Mouse (Mus musculus) embryonic facial prominence, embryonic 14.5 days (tissue): ENCODE data around the gene Kcnn3. TPM values are rescaled to one million over a fixed set of nuclear protein-coding genes. Genes with fewer than 3 reads are reported as not detected.

ENCODE experiments used
- ATAC-seq: fragments of 200-750 bp; cut with Nextera tagmentation; 2 replicates; pipeline ENCODE4 v1.8.0; 2017; ENCODE audit warnings: low read depth, moderate number of reproducible peaks, moderate TSS enrichment
- DNase-seq: peaks from one replicate; pipeline ENCODE4 v3.0.0-alpha.2; 2015; ENCODE audit warnings: low spot score
- H3K27ac ChIP-seq: fragments of 300-500 bp; sonication (generic); replicated peaks from 2 replicates; pipeline ENCODE4 v1.5.1; 2014; ENCODE audit warnings: low read depth, mild to moderate bottlenecking, low read length, moderate library complexity
- H3K27me3 ChIP-seq: fragments of 300-500 bp; sonication (generic); replicated peaks from 2 replicates; pipeline ENCODE4 v1.6.1; 2014; ENCODE audit warnings: low read length; ENCODE audit not compliant: control insufficient read depth, insufficient read depth
- H3K36me3 ChIP-seq: fragments of 300-500 bp; sonication (generic); 2 replicates; pipeline ENCODE4 v1.6.1; 2014; ENCODE audit warnings: low read length, mixed read lengths; ENCODE audit not compliant: control insufficient read depth, insufficient read depth
- H3K4me1 ChIP-seq: fragments of 300-500 bp; sonication (generic); 2 replicates; pipeline ENCODE4 v1.6.1; 2014; ENCODE audit warnings: antibody characterized with exemption, low read length; ENCODE audit not compliant: control insufficient read depth, insufficient read depth
- H3K4me2 ChIP-seq: fragments of 300-500 bp; sonication (generic); 2 replicates; pipeline ENCODE4 v1.6.1; 2014; ENCODE audit warnings: low read depth, mild to moderate bottlenecking, low read length, moderate library complexity, mixed read lengths
- H3K4me3 ChIP-seq: fragments of 300-500 bp; sonication (generic); 2 replicates; pipeline ENCODE4 v1.5.1; 2014; ENCODE audit warnings: low read depth, mild to moderate bottlenecking, low read length
- H3K9ac ChIP-seq: fragments of 300-500 bp; sonication (generic); 2 replicates; pipeline ENCODE4 v1.6.1; 2014; ENCODE audit warnings: low read depth, mild to moderate bottlenecking, low read length, moderate library complexity, mixed read lengths
- H3K9me3 ChIP-seq: fragments of 300-500 bp; sonication (generic); 2 replicates; pipeline ENCODE4 v1.6.1; 2016; ENCODE audit warnings: low read length; ENCODE audit not compliant: control insufficient read depth
- WGBS: fragments of 180-500 bp; shearing (Covaris S2); extraction: QIAGEN DNeasy Blood & Tissue Kit; methylation state at CpG from one replicate; pipeline ENCODE4 v1.1.7; 2014; 5-methylcytosine and 5-hydroxymethylcytosine counted together
- polyA plus RNA-seq: library from polyadenylated mRNA; unstranded; fragments of >200 nt; fragmentation: Nextera tagmentation; extraction: Ambion mirVana; gene quantifications from 2 replicates; pipeline ENCODE4 v1.2.1, GENCODE M21; 2014

Gene Kcnn3
- polyA plus RNA-seq, 1 experiment from 2014 or later, result 3.7 TPM

GRCm38 (mm10) chr3:89508041-89508440, 11.9 kb upstream of the Kcnn3 start:
- H3K9me3 ChIP-seq, result no peaks in the 10 kb centered on the region
- DNase-seq, result peak; percentile 70
- peaks cover 11% of the 10 kb centered on the region; the same call in 1 of the 2 replicates for H3K4me1 ChIP-seq
- H3K27me3 ChIP-seq, result 0 out of 2 replicates have a peak, but pooled peaks cover 3% of the 10 kb centered on the region
- H3K4me3 ChIP-seq, result no peak overlapping the region
- WGBS, result 16% methylated on average over 9 of the region's 9 CpGs
- H3K27ac ChIP-seq, result no peak overlapping the region
- ATAC-seq, result no peak; the same call in 1 of the 2 replicates
- H3K36me3 ChIP-seq, result no peaks in the 10 kb centered on the region
- peak overlapping the region; percentile 2 for H3K9ac ChIP-seq
- peak overlapping the region; percentile 31 for H3K4me2 ChIP-seq

- Histone ChIP-seq H3K9me3 (no peaks in the 10 kb centered on the region), H3K36me3 (no peaks in the 10 kb centered on the region), H3K4me1 (peaks cover 11% of the 10 kb centered on the region; the same call in 1 of the 2 replicates), H3K4me2 (no peak overlapping the region), H3K9ac (no peak overlapping the region), H3K4me3 (0 out of 2 replicates have a peak overlapping the region, but pooled peaks have one; percentile 13), H3K27me3 (0 out of 2 replicates have a peak, but pooled peaks cover 3% of the 10 kb centered on the region), H3K27ac (no peak overlapping the region)
- 22% methylated on average over 4 of the region's 4 CpGs for WGBS
- ATAC-seq (peak; percentile 56; the same call in 1 of the 2 replicates), DNase-seq (no peak)
Observed at GRCm38 (mm10) chr3:89510979-89511378, 9.0 kb upstream of the Kcnn3 start.

- Histone ChIP-seq H3K27ac (no peak overlapping the region), H3K36me3 (no peaks in the 10 kb centered on the region), H3K4me3 (0 out of 2 replicates have a peak overlapping the region, but pooled peaks have one; percentile 13), H3K4me1 (peaks cover 11% of the 10 kb centered on the region; the same call in 1 of the 2 replicates), H3K9ac (no peak overlapping the region), H3K4me2 (no peak overlapping the region), H3K9me3 (peaks cover 3% of the 10 kb centered on the region), H3K27me3 (0 out of 2 replicates have a peak, but pooled peaks cover 3% of the 10 kb centered on the region)
- DNase-seq (no peak), ATAC-seq (peak; percentile 38)
- 24% methylated on average over 15 of the region's 15 CpGs for WGBS
Observed at GRCm38 (mm10) chr3:89511400-89511799, 8.6 kb upstream of the Kcnn3 start.

- Histone ChIP-seq H3K27me3 (0 out of 2 replicates have a peak, but pooled peaks cover 3% of the 10 kb centered on the region), H3K4me2 (no peak overlapping the region), H3K9ac (no peak overlapping the region), H3K9me3 (peaks cover 11% of the 10 kb centered on the region), H3K27ac (no peak overlapping the region), H3K4me1 (peaks cover 11% of the 10 kb centered on the region; the same call in 1 of the 2 replicates), H3K4me3 (no peak overlapping the region), H3K36me3 (no peaks in the 10 kb centered on the region)
- DNase-seq (no peak), ATAC-seq (no peak)
- 97% methylated on average over 2 of the region's 2 CpGs for WGBS
Observed at GRCm38 (mm10) chr3:89512225-89512624, 7.7 kb upstream of the Kcnn3 start.

- Histone ChIP-seq H3K36me3 (no peaks in the 10 kb centered on the region), H3K4me2 (no peak overlapping the region), H3K27me3 (0 out of 2 replicates have a peak, but pooled peaks cover 3% of the 10 kb centered on the region), H3K4me3 (no peak overlapping the region), H3K9me3 (peaks cover 12% of the 10 kb centered on the region), H3K9ac (no peak overlapping the region), H3K27ac (no peak overlapping the region), H3K4me1 (peaks cover 9% of the 10 kb centered on the region)
- 72% methylated on average over 11 of the region's 11 CpGs for WGBS
- DNase-seq (no peak), ATAC-seq (no peak)
Observed at GRCm38 (mm10) chr3:89515444-89515843, 4.5 kb upstream of the Kcnn3 start.

- DNase-seq (no peak), ATAC-seq (no peak)
- Histone ChIP-seq H3K9me3 (peaks cover 12% of the 10 kb centered on the region), H3K4me1 (peaks cover 16% of the 10 kb centered on the region), H3K4me2 (no peak overlapping the region), H3K4me3 (no peak overlapping the region), H3K36me3 (no peaks in the 10 kb centered on the region), H3K27me3 (peaks cover 4% of the 10 kb centered on the region; the same call in 1 of the 2 replicates), H3K27ac (no peak overlapping the region), H3K9ac (no peak overlapping the region)
- 91% methylated on average over 5 of the region's 5 CpGs for WGBS
Observed at GRCm38 (mm10) chr3:89516321-89516720, 3.6 kb upstream of the Kcnn3 start.

- H3K27ac ChIP-seq, result no peak overlapping the region
Observed at GRCm38 (mm10) chr3:89520618-89521502, 896 bp downstream of the Kcnn3 start.

GRCm38 (mm10) chr3:89521503-89521854, 1.5 kb downstream of the Kcnn3 start:
- peak overlapping the region; percentile 64 for H3K9ac ChIP-seq
- WGBS, result 5% methylated on average over 7 of the region's 7 CpGs
- peak overlapping the region; percentile 45 for H3K4me3 ChIP-seq
- ATAC-seq (no peak), DNase-seq (no peak)
- H3K4me2 ChIP-seq, result peak overlapping the region; percentile 97
- H3K36me3 ChIP-seq, result no peaks in the 10 kb centered on the region
- peaks cover 26% of the 10 kb centered on the region for H3K4me1 ChIP-seq
- H3K27me3 ChIP-seq, result peaks cover 4% of the 10 kb centered on the region; the same call in 1 of the 2 replicates
- peaks cover 8% of the 10 kb centered on the region for H3K9me3 ChIP-seq
- no peak overlapping the region for H3K27ac ChIP-seq

More at GRCm38 (mm10) chr3:89520618-89521502, 896 bp downstream of the Kcnn3 start:
- Histone ChIP-seq H3K4me3 (peak overlapping the region; percentile 45), H3K27me3 (peaks cover 4% of the 10 kb centered on the region; the same call in 1 of the 2 replicates), H3K4me2 (peak overlapping the region; percentile 97), H3K9ac (peak overlapping the region; percentile 64), H3K4me1 (peaks cover 22% of the 10 kb centered on the region), H3K9me3 (peaks cover 12% of the 10 kb centered on the region), H3K36me3 (no peaks in the 10 kb centered on the region)
- DNase-seq (peak; percentile 47), ATAC-seq (no peak)
- 3% methylated on average over 24 of the region's 25 CpGs for WGBS
